Mouse (Mus musculus) ES-E14 (cell line): ENCODE data around the gene Dap. TPM values are rescaled to one million over a fixed set of nuclear protein-coding genes. Genes with fewer than 3 reads are reported as not detected.

ENCODE experiments used
- DNase-seq: peaks from one replicate; pipeline ENCODE4 v3.0.0-alpha.2; 2013; ENCODE audit warnings: low read depth, low spot score
- H3K27ac ChIP-seq: 2 replicates; pipeline ENCODE4 v1.5.1; 2012; ENCODE audit warnings: low read depth, mild to moderate bottlenecking, low read length, moderate library complexity, mixed read lengths; ENCODE audit not compliant: poor library complexity, insufficient read depth, severe bottlenecking
- H3K36me3 ChIP-seq: 2 replicates; pipeline ENCODE4 v1.6.1; 2012; ENCODE audit warnings: mild to moderate bottlenecking, low read length, moderate library complexity, mixed read lengths; ENCODE audit not compliant: control insufficient read depth, poor library complexity, insufficient read depth, severe bottlenecking
- H3K4me1 ChIP-seq, 2 experiments: fragments of 150-350 bp in 1 of 2; sonication (generic) in 1 of 2; 2 replicates each; pipeline ENCODE4 v1.6.1; 2012; ENCODE audit warnings: low read length in 2 of 2, mild to moderate bottlenecking in 1 of 2, mixed read lengths in 1 of 2; ENCODE audit not compliant: control insufficient read depth in 2 of 2, insufficient read depth in 2 of 2, poor library complexity in 1 of 2
- H3K4me3 ChIP-seq, 2 experiments: fragments of 150-350 bp in 1 of 2; sonication (generic) in 1 of 2; 2 replicates each; pipeline ENCODE4 v1.5.1; 2012; ENCODE audit warnings: low read length in 2 of 2, low read depth in 1 of 2, mild to moderate bottlenecking in 1 of 2, mixed read lengths in 1 of 2; ENCODE audit not compliant: insufficient read depth in 1 of 2, poor library complexity in 1 of 2, severe bottlenecking in 1 of 2
- H3K9ac ChIP-seq: 2 replicates; pipeline ENCODE4 v1.6.1; 2012; ENCODE audit warnings: low read depth, mild to moderate bottlenecking, low read length, mixed read lengths; ENCODE audit not compliant: poor library complexity, insufficient read depth, severe bottlenecking
- H3K9me3 ChIP-seq: fragments of 150-350 bp; sonication (generic); 2 replicates; pipeline ENCODE4 v1.6.1; 2012; ENCODE audit warnings: low read depth, mild to moderate bottlenecking, low read length; ENCODE audit not compliant: control insufficient read depth, insufficient read depth
- CHD2 ChIP-seq: IDR thresholded peaks from 2 replicates; pipeline ENCODE4 v1.6.1; 2014; ENCODE audit warnings: mild to moderate bottlenecking, low read depth, low read length, inconsistent platforms
- HCFC1 ChIP-seq: IDR thresholded peaks from 2 replicates; pipeline ENCODE4 v1.6.1; 2012; ENCODE audit warnings: low read length, inconsistent platforms, borderline replicate concordance; ENCODE audit not compliant: insufficient read depth
- MAFK ChIP-seq: IDR thresholded peaks from 2 replicates; pipeline ENCODE4 v1.6.1; 2014; ENCODE audit warnings: mild to moderate bottlenecking, low read depth, low read length, inconsistent platforms; ENCODE audit not compliant: insufficient read depth
- ZC3H11A ChIP-seq: IDR thresholded peaks from 2 replicates; pipeline ENCODE4 v1.6.1; 2012; ENCODE audit warnings: low read depth, mild to moderate bottlenecking, inconsistent platforms, low read length, borderline replicate concordance
- ZNF384 ChIP-seq: IDR thresholded peaks from 2 replicates; pipeline ENCODE4 v1.6.1; 2012; ENCODE audit warnings: low read depth, low read length, inconsistent platforms
- in situ Hi-C, 2 experiments: fragments of 600-800 bp; cut with MboI; formaldehyde crosslinking; loops; one replicate each; pipeline ENCODE4 v1.15.1; 2025; ENCODE audit warnings: low sequenced_read_pairs in 2 of 2, inconsistent platforms in 1 of 2; ENCODE audit not compliant: unreplicated experiment in 2 of 2
- total RNA-seq: library from RNA; depleted of rRNA; stranded (reverse); fragments of 300-350 nt; gene quantifications from 2 replicates; pipeline ENCODE4 v1.2.3, GENCODE M21; 2012

Gene Dap
- total RNA-seq, 1 experiment = 4.1 TPM

DNA sequence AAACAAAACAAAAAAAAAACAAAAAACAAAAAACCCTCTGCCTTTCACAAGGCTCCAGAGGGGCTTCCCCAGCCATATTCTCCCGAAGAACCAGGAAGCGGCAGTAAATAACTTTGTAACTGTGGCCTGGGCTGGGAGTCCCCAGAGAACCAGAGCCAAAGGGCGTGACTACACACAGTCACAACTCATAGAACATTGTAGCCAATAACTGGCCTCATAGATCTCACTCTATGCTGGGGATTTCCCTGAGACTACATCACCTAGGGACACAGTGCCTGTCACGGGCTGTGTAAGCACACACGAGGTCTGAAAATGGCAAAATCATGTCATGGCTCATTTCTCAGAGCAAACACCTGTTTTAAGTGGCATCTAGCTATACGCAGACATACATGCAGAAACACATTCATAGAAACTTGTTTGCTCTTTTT is 55.5 kb downstream of the Dap start:
- Histone ChIP-seq H3K4me1 (no peaks in the 10 kb centered on the region), H3K9me3 (no peaks in the 10 kb centered on the region), H3K9ac (no peak overlapping the region), H3K4me3 (no peak overlapping the region), H3K27ac (no peak overlapping the region), H3K36me3 (no peaks in the 10 kb centered on the region)
- TF ChIP-seq ZNF384 = no peak
- TF ChIP-seq ZC3H11A = no peak
- no peak for TF ChIP-seq MAFK
- no peak for TF ChIP-seq HCFC1
- no peak for TF ChIP-seq CHD2
- DNase-seq = no peak
- in situ Hi-C loops = no loop called here

DNA sequence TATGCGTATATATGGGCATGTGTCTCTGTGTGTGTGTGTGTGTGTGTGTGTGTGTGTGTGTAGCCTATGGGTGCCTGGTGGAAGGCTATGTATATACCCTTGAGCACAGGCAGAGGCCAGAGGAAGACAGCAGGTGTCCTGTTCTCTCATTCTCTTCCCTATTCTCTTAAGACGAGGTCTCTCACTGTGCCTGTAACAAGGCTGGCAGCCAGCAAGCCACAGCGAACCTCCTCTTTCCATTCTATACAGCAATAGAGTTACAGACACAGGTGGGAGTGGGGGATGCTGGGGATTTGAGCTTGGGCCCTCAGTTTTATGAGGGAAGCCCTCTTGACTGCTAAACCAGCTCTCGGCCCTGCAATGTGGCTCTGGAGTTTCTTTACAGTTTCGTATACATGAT is 55.9 kb downstream of the Dap start:
- no peaks in the 10 kb centered on the region for H3K36me3 ChIP-seq
- no peak for DNase-seq
- H3K4me3 ChIP-seq = no peak overlapping the region
- TF ChIP-seq ZC3H11A = no peak
- no peak for TF ChIP-seq ZNF384
- TF ChIP-seq CHD2 = no peak
- TF ChIP-seq HCFC1 = no peak
- no peaks in the 10 kb centered on the region for H3K4me1 ChIP-seq
- in situ Hi-C loops = no loop called here
- H3K27ac ChIP-seq = no peak overlapping the region
- H3K9me3 ChIP-seq = no peaks in the 10 kb centered on the region
- no peak overlapping the region for H3K9ac ChIP-seq

DNA sequence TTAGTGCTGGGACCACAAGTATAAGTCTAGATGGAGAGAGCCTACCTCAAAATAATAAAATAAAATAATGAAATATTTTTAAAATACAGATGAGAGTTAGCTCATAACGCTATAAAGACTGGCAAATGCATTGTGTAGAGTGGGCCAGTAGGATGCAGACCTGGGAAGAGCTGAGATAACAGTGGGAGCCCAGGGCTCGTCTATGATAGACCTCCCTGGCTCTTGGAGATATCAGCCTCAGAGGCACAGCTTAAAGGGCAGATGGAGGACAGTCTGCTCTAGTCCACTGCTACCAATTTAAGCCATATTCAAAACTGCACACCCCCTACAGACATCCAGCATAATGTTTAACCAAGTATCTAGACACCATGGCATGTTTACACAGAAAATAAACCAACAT is 56.6 kb downstream of the Dap start:
- no peaks in the 10 kb centered on the region for H3K9me3 ChIP-seq
- DNase-seq = no peak
- H3K4me1 ChIP-seq = no peaks in the 10 kb centered on the region
- in situ Hi-C loops = no loop called here
- no peak for TF ChIP-seq ZNF384
- no peak for TF ChIP-seq HCFC1
- TF ChIP-seq CHD2 = no peak
- TF ChIP-seq ZC3H11A = no peak
- TF ChIP-seq MAFK = no peak
- no peak overlapping the region for H3K27ac ChIP-seq
- no peaks in the 10 kb centered on the region for H3K36me3 ChIP-seq
- no peak overlapping the region for H3K4me3 ChIP-seq
- H3K9ac ChIP-seq = no peak overlapping the region

DNA sequence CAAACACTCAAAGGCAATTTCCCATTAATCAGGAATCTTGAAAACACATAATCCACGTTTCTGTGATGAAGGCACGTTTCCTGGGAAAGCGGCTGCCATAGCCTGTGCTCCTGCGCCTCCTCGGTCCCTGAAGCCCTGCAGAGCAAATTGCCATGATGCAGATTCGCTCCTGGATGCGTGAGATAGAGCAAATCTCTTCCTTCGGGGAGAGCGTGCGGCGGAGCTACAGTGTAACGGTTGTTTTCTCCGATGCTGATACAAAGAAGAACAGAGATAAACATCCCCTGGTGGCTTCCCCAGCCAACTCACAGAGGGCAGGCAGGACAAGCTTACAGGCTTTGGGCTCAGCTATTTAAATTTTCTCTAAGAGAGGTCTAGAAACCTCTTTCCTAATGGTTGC is 57.7 kb downstream of the Dap start:
- H3K36me3 ChIP-seq = no peaks in the 10 kb centered on the region
- no peaks in the 10 kb centered on the region for H3K4me1 ChIP-seq
- DNase-seq = no peak
- H3K4me3 ChIP-seq = no peak overlapping the region
- H3K9ac ChIP-seq = no peak overlapping the region
- in situ Hi-C loops = no loop called here
- no peak for TF ChIP-seq MAFK
- no peak for TF ChIP-seq ZNF384
- no peak for TF ChIP-seq HCFC1
- no peak for TF ChIP-seq CHD2
- TF ChIP-seq ZC3H11A = no peak
- H3K27ac ChIP-seq = no peak overlapping the region
- no peaks in the 10 kb centered on the region for H3K9me3 ChIP-seq

DNA sequence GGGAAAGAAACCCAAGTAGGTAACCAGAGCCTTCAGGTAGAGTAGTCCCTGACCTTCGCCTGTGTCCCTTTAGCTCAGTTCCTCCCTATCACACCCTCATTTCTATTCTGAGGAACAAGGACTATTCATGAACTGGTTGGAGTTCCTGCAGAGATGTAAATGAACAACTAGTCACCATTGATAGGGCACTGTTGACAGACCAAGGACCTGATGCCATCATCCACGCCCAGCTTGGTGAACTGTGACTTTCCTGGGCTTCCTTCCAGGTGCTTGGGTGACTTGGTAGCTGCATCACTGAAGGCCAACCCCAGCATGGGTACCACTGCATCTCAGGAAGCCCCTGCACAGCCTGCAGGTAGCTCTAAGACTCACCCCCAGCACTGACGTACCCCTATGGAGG is 58.2 kb downstream of the Dap start:
- Histone ChIP-seq H3K4me3 (no peak overlapping the region), H3K27ac (no peak overlapping the region), H3K9ac (no peak overlapping the region), H3K4me1 (no peaks in the 10 kb centered on the region), H3K36me3 (no peaks in the 10 kb centered on the region), H3K9me3 (no peaks in the 10 kb centered on the region)
- DNase-seq = no peak
- in situ Hi-C loops = no loop called here
- TF ChIP-seq MAFK = no peak
